Mouse (Mus musculus): Measurements from ENCODE around the gene Mkrn3. TPM values are rescaled to one million over a fixed set of nuclear protein-coding genes. Genes with fewer than 3 reads are reported as not detected.
A peak's percentile ranks its signal among the peaks of the same experiment; 100 is the strongest.

Mkrn3 gene
- polyA plus RNA-seq (2015; fragmentation: Nextera tagmentation; extraction: Ambion mirVana), result 4.2 and 4.4 TPM in 2 replicates

DNA sequence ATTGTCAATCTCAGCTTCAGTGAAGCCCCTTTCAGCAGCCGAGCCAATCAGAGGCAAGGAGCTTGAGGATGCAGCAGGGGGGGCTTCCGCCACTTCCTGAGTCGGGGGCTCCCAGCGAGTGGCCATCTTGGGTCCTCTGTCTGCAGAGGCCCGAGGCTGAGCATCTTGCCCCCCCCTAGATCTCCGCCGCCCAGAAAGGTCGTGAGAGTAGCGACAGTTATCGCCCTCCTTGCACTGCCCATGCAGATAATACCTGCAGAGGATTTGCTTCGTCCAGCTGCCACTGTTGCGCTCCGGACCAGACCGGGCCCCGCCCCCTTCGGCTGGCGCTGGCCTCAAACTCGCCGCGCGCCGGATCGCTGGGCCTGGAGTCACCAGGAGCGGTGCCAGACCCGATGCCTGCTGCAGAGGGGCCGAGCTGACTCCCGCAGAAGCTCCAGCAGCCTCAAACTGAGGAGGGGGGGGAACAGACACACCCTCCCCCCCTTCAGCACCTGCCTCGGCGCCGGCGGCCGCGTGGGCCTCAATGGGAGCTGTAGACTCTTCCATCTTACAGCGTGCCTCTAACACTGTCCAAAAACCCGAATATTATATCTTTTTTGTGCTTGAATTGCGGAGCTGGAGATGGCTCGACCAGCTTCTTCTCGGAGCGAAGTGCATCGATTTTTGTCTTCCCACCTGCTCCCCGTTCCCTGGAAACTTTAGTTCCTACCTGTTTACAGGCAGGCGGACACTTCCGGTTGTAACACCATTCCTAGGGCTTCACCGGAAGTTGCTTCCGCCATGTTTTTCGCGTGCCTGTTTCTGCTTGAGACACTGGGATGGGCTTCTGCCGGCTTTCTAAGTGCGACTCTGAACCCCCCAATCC is at the start of gene Mkrn3:
Gene Mkrn3, minus strand, starts transcription at position 647 of the 868 bp plus-strand sequence.
- 19% methylated on average over 47 of the region's 49 CpGs for whole genome bisulfite sequencing
- peak; percentile 80 for ATAC-seq
- Histone ChIP-seq H3K4me2 (replicated peaks) (peak within 1 kb of the TSS; percentile 73), H3K27me3 (replicated peaks) (no peaks in the 10 kb centered on the region), H3K27ac (peak within 1 kb of the TSS; percentile 58; the same call in 1 of the 2 replicates), H3K36me3 (no peaks in the 10 kb centered on the region), H3K4me1 (replicated peaks) (0 out of 2 replicates have a peak, but pooled peaks cover 3% of the 10 kb centered on the region), H3K4me3 (replicated peaks) (peak within 1 kb of the TSS; percentile 66), H3K9me3 (no peaks in the 10 kb centered on the region), H3K9ac (peak within 1 kb of the TSS; percentile 62)

DNA sequence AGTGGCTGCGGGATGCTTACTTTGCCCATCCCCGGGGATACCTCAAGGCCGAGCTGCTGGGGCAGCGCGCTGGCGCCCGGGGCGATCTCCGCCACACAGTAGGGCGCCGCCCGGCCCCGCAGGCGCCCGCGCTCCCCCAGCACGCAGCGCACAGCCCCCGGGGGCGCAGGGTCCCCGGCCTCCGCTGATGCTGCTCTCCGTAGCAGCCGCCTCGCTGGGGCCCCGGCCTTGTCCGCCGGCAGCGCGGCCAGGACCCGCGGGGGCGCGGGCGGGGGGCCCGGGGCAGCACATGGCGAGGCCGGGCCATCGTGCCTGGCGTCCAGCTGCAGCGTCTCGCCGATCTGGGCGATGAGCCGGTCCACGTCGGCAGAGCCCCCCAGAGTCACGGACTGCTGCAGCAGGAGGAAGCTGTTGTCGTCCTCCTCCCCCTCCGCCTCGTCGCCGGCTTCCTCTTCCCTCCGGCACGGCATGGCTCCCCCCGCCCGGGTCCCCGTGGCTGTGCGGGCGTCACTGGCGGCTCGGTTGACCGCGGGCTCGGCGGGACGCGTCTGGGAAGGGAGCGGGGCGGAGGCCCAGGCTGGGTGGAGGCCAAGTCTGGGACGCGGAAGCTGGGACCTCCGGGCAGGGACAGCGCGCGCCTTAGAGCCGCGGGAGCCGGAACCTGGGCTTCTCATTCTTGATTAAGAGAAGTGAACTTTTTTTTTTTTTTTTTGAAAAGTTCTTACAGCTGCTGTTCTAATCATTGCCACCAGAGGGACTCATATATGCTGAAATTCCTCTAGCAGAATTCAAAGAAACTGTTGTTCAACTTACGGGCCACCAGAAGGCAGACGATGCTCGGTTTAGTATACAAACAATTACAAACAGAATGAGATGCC is 44.2 kb upstream of the Mkrn3 start, which contains the start of gene Peg12:
Gene Peg12, minus strand, starts transcription at position 633 of the 878 bp plus-strand sequence.
- H3K27me3 ChIP-seq (replicated peaks), result no peaks in the 10 kb centered on the region
- no peaks in the 10 kb centered on the region for H3K36me3 ChIP-seq
- peak; percentile 91 for ATAC-seq
- no peaks in the 10 kb centered on the region for H3K4me1 ChIP-seq (replicated peaks)
- peak within 1 kb of the TSS; percentile 59 for H3K4me3 ChIP-seq (replicated peaks)
- peak within 1 kb of the TSS; percentile 89 for H3K27ac ChIP-seq
- 13% methylated on average over 66 of the region's 82 CpGs for WGBS
- H3K9ac ChIP-seq, result peak within 1 kb of the TSS; percentile 64
- peak within 1 kb of the TSS; percentile 68 for H3K4me2 ChIP-seq (replicated peaks)
- H3K9me3 ChIP-seq, result no peaks in the 10 kb centered on the region

DNA sequence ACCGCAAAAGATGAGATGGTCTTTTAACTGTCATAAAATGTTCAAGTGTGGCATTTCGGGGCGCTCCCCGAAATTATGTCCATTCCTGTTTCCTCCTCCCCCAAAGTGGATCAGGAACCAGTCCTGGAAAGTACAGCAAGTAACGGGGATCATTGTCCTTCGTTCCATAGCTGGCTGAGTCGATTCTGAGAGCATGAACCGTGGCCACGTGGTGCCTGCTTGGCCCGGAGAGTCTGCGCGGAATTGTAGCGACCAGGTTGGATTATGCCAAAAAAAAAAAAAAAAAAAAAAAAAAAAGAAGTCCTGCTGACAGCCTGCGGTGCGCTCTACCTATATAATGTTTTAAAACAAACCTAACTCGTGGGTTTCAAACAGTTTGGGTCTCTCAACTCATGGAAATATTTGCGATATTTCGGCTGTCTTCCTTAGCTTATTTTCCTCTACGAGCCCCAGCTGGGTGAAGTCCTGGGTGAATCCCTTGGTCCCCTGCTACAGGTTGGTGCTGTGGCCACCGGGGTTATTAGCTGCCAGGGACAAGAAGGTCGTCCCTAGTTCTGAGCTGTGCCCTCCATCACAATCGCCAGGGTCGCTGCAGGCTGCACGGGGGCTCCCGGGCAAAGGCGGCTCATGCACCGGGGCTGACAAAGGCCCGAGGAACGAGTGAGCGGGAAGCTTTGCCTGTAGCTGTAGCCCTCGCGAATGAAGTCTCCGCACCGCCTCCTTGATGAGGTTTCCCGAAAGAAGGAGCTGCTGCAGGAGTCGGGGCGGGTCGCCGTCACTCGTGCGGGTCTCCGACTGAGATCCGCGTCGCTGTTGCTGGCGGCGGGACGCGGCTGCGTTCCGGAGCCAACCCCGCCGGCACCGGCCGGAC is 43.3 kb upstream of the Mkrn3 start:
- Histone ChIP-seq H3K4me3 (replicated peaks) (peak overlapping the region; percentile 59), H3K4me1 (replicated peaks) (no peaks in the 10 kb centered on the region), H3K9me3 (no peaks in the 10 kb centered on the region), H3K9ac (peak overlapping the region; percentile 64), H3K4me2 (replicated peaks) (peak overlapping the region; percentile 68), H3K27ac (peak overlapping the region; percentile 89), H3K27me3 (replicated peaks) (no peaks in the 10 kb centered on the region), H3K36me3 (no peaks in the 10 kb centered on the region)
- ATAC-seq, result peak; percentile 39
- 25% methylated on average over 55 of the region's 55 CpGs for WGBS

DNA sequence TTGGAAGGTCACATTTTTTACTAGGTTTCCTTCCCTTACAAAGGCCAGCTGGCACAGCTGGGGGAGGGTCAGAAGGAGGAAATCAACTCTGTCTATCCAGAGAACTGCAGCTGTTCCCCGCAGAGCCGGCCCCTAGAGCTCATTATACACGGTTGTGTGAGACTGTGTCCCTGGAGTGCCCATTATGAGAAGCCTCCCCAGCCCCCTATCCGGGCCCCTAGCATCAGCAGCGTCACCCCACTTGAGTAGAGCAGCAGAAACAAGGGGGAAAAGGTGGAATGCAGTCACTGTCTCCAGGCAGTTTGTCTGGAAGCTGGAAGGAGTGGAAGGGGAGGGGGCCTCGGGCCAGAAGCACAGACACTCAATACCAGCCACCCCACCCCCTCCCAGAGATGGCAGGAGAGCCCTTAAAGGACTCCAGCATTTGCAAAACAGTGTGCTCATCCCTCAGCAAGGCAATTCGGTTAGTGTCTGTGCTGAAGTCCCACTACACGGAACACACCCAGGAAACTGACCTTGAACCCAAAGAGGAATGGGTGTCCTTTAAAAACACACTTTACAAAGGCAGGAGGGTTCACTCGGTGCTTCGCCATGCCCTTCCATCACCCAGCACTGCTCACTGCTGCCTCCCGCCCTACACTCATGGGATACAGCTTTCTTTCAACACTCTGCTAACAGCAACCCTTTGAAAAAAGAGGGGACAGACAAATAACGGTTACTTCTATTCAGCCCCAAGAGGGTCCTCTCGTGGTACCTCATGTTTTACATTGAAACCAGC is 42.5 kb upstream of the Mkrn3 start:
- Histone ChIP-seq H3K9me3 (no peaks in the 10 kb centered on the region), H3K4me1 (replicated peaks) (no peaks in the 10 kb centered on the region), H3K4me2 (replicated peaks) (peak overlapping the region; percentile 68), H3K4me3 (replicated peaks) (peak overlapping the region; percentile 59), H3K36me3 (no peaks in the 10 kb centered on the region), H3K9ac (peak overlapping the region; percentile 14; the same call in 1 of the 2 replicates), H3K27me3 (replicated peaks) (no peaks in the 10 kb centered on the region), H3K27ac (peak overlapping the region; percentile 23; the same call in 1 of the 2 replicates)
- 27% methylated on average over 13 of the region's 13 CpGs for WGBS
- ATAC-seq, result peak; percentile 65; the same call in 1 of the 2 replicates

DNA sequence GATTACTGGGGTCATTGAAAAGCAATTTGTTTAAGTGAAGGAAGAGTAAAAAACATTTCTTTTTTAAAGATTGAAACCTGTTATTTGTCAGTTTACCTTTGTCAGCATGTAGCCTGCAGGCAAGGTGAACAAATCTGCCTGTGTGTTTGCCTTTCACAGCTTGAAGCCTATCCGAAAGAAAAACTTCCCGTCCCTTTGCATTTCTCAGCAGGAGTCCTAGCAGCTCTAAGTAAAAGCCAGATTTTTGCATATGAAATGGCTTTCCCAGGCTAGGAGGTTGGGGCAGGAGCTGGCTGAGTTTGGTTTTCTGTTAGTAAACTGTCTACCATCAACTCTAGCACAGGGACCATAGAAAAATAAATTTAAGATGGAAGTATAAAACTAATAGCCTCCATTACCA is 32.4 kb upstream of the Mkrn3 start:
- no peak overlapping the region for H3K27ac ChIP-seq
- ATAC-seq, result no peak
- no peaks in the 10 kb centered on the region for H3K36me3 ChIP-seq
- 28% methylated on average over 2 of the region's 2 CpGs for WGBS
- no peak overlapping the region for H3K4me2 ChIP-seq (replicated peaks)
- H3K9ac ChIP-seq, result no peak overlapping the region
- no peaks in the 10 kb centered on the region for H3K4me1 ChIP-seq (replicated peaks)
- H3K27me3 ChIP-seq (replicated peaks), result no peaks in the 10 kb centered on the region
- no peaks in the 10 kb centered on the region for H3K9me3 ChIP-seq
- no peak overlapping the region for H3K4me3 ChIP-seq (replicated peaks)

DNA sequence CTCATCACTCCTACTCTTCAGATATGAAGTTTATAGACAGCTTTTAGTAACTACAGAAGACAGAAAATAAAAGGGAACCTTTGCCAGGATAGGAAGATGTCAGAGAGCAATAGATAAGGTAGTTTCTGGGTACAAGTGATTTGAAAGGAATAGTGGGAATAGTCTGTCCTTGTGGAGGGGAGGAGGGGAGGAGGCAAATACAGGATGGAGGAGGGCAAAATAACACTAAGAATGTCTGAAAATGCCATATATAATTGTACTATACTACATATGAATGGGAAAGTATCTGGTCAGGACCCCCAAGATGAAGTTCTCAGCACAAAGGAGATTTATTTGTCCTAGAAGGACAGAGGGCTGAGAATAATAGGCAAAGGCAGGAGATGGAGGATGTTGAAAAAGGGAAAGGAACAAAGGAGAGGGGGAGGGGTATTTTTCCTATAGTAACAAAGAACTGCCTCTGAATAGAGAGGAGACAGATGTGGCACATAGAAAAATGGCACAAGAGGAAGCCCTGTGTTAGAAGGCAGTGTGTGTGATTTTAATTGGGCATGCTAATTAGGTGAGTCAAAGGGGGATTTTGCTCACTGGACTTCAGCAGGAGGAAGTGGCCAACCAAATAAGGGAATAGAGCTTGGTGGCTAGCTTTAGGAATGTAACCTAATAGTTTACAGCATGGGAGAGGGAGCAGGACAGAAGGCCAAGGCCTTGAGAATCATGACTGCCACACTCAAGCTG is 25.7 kb upstream of the Mkrn3 start:
- Histone ChIP-seq H3K27ac (no peak overlapping the region), H3K9me3 (no peaks in the 10 kb centered on the region), H3K36me3 (no peaks in the 10 kb centered on the region), H3K9ac (no peak overlapping the region), H3K4me3 (replicated peaks) (no peak overlapping the region), H3K27me3 (replicated peaks) (no peaks in the 10 kb centered on the region), H3K4me2 (replicated peaks) (no peak overlapping the region), H3K4me1 (replicated peaks) (no peaks in the 10 kb centered on the region)
- ATAC-seq, result no peak

DNA sequence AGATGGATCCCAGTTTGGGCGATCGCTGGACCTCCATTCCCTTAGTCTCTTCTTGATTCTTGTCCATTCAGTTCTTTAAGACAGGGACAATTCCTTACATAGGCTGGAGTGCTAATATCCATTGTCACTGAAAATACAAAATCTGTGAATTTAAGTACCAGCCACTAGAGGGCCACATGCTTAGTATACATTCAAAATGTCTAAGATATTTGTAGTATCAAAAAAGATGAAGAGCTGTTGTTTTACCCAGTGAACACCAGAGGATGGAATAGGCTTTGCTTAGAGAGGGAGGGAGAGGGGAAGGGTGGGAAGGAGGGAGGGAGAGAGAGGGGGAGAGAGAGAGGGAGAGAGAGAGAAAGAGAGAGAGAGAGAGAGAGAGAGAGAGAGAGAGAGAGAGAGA is 16.5 kb upstream of the Mkrn3 start:
- Histone ChIP-seq H3K36me3 (no peaks in the 10 kb centered on the region), H3K9ac (no peak overlapping the region), H3K4me3 (replicated peaks) (no peak overlapping the region), H3K9me3 (no peaks in the 10 kb centered on the region), H3K27ac (no peak overlapping the region), H3K4me2 (replicated peaks) (no peak overlapping the region), H3K4me1 (replicated peaks) (no peaks in the 10 kb centered on the region), H3K27me3 (replicated peaks) (no peaks in the 10 kb centered on the region)
- ATAC-seq, result no peak
- 48% methylated on average over 2 of the region's 2 CpGs for WGBS

DNA sequence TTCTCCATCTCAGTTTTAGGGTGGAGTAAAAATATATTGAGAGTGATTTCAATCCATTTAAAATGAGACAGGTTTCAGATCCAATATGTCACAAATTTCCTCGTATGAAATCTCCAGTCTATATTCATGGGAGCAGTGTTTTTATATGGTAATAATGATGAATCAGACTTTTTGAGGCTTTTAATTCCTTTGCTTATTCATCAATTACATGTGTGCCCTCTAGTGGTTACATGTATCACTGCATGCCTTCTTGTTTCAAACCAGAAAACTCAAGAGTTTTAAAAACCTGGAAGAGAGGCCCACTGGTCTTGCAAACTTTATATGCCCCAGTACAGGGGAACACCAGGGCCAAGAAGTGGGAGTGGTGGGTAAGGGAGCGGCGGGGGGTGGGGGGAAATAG is 13.3 kb upstream of the Mkrn3 start:
- ATAC-seq, result no peak
- no peaks in the 10 kb centered on the region for H3K27me3 ChIP-seq (replicated peaks)
- 35% methylated on average over 3 of the region's 3 CpGs for WGBS
- no peak overlapping the region for H3K9ac ChIP-seq
- no peaks in the 10 kb centered on the region for H3K36me3 ChIP-seq
- H3K4me3 ChIP-seq (replicated peaks), result no peak overlapping the region
- H3K4me1 ChIP-seq (replicated peaks), result no peaks in the 10 kb centered on the region
- H3K9me3 ChIP-seq, result no peaks in the 10 kb centered on the region
- no peak overlapping the region for H3K27ac ChIP-seq
- no peak overlapping the region for H3K4me2 ChIP-seq (replicated peaks)

DNA sequence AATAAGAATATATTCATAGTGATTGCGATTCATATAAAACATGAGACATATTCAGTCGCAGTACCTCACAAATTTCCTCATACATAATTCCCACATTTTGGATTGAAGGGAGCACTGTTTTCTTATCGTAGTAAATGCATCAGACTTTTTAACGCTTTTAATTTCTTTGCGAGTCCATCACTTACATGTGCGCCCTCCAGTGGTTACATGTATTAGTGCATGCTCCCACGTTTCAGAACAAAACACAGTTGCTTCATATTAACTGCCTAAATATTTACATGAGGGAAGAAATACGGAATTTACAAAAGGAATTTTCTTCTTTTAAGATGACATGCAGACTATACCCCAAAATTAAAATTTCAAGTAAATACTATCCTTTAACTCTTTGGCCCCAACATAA is 8.4 kb upstream of the Mkrn3 start:
- Histone ChIP-seq H3K4me3 (replicated peaks) (no peak overlapping the region), H3K36me3 (no peaks in the 10 kb centered on the region), H3K4me2 (replicated peaks) (no peak overlapping the region), H3K9me3 (no peaks in the 10 kb centered on the region), H3K27ac (no peak overlapping the region), H3K27me3 (replicated peaks) (no peaks in the 10 kb centered on the region), H3K9ac (no peak overlapping the region), H3K4me1 (replicated peaks) (no peaks in the 10 kb centered on the region)
- 24% methylated on average over 8 of the region's 8 CpGs for WGBS
- ATAC-seq, result no peak

DNA sequence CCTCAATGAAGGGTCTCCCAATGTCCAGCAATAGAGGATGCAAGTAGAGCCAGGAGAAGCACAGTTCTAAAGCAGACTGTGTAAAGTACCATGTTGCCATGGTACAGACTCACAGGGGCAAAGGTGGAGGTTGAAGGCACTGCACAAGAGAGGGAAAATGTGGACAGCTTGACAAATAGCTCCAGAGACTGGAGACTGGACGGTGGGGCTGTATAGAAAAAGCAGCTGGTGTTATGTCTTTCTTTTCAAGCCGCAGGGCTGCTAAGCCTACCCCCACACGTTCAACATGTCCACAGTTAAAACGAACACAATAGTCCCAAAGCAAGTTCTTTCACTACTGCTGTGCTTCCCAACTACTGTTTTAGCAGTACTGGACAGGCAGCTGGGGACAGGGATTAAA is 3.3 kb upstream of the Mkrn3 start:
- whole genome bisulfite sequencing, result 57% methylated on average over 4 of the region's 4 CpGs
- H3K4me3 ChIP-seq (replicated peaks), result no peak overlapping the region
- H3K9ac ChIP-seq, result no peak overlapping the region
- ATAC-seq, result no peak
- no peaks in the 10 kb centered on the region for H3K27me3 ChIP-seq (replicated peaks)
- 0 out of 2 replicates have a peak, but pooled peaks cover 3% of the 10 kb centered on the region for H3K4me1 ChIP-seq (replicated peaks)
- no peaks in the 10 kb centered on the region for H3K9me3 ChIP-seq
- H3K4me2 ChIP-seq (replicated peaks), result no peak overlapping the region
- H3K27ac ChIP-seq, result no peak overlapping the region
- no peaks in the 10 kb centered on the region for H3K36me3 ChIP-seq

Data from intestine, embryonic 15.5 days (tissue).